Mouse (Mus musculus) forebrain, embryonic 16.5 days (tissue): Measurements from ENCODE around the gene Camta1. TPM values are rescaled to one million over a fixed set of nuclear protein-coding genes. Genes with fewer than 3 reads are reported as not detected.

Experiments used
- ATAC-seq: fragments of 200-750 bp; cut with Nextera tagmentation; 2 replicates; pipeline ENCODE4 v1.8.0; 2017; ENCODE audit warnings: mild to moderate bottlenecking, moderate library complexity
- H3K27ac ChIP-seq: fragments of 300-500 bp; sonication (generic); 2 replicates; pipeline ENCODE4 v1.5.1; 2014; ENCODE audit warnings: low read length, control low read depth
- H3K27me3 ChIP-seq: fragments of 300-500 bp; sonication (generic); replicated peaks from 2 replicates; pipeline ENCODE4 v1.6.1; 2014; ENCODE audit warnings: low read length; ENCODE audit not compliant: control insufficient read depth, insufficient read depth
- H3K36me3 ChIP-seq: fragments of 300-500 bp; sonication (generic); 2 replicates; pipeline ENCODE4 v1.6.1; 2014; ENCODE audit not compliant: control insufficient read depth, insufficient read depth
- H3K4me1 ChIP-seq: fragments of 300-500 bp; sonication (generic); replicated peaks from 2 replicates; pipeline ENCODE4 v1.6.1; 2014; ENCODE audit warnings: low read length; ENCODE audit not compliant: control insufficient read depth, insufficient read depth
- H3K4me2 ChIP-seq: fragments of 300-500 bp; sonication (generic); 2 replicates; pipeline ENCODE4 v1.6.1; 2014; ENCODE audit warnings: mild to moderate bottlenecking, low read length, control low read depth
- H3K4me3 ChIP-seq: fragments of 300-500 bp; sonication (generic); replicated peaks from 2 replicates; pipeline ENCODE4 v1.5.1; 2014; ENCODE audit warnings: mild to moderate bottlenecking, low read length, control low read depth
- H3K9ac ChIP-seq: fragments of 300-500 bp; sonication (generic); replicated peaks from 2 replicates; pipeline ENCODE4 v1.6.1; 2014; ENCODE audit warnings: low read depth, low read length, control low read depth
- H3K9me3 ChIP-seq: fragments of 300-500 bp; sonication (generic); 2 replicates; pipeline ENCODE4 v1.6.1; 2016; ENCODE audit warnings: low read length; ENCODE audit not compliant: control insufficient read depth
- WGBS: fragments of 180-500 bp; shearing (Covaris S2); extraction: QIAGEN DNeasy Blood & Tissue Kit; methylation state at CpG from one replicate; pipeline ENCODE4 v1.1.7; 2014; 5-methylcytosine and 5-hydroxymethylcytosine counted together
- polyA plus RNA-seq: library from polyadenylated mRNA; unstranded; fragments of >200 nt; fragmentation: Nextera tagmentation; extraction: Ambion mirVana; gene quantifications from 2 replicates; pipeline ENCODE4 v1.2.1, GENCODE M21; 2015

Gene Camta1
- polyA plus RNA-seq, 1 experiment from 2014 or later: 123 TPM

- no peak overlapping the region for H3K9ac ChIP-seq
- no peak overlapping the region for H3K4me2 ChIP-seq
- 75% methylated on average over 11 of the region's 11 CpGs for WGBS
- H3K27me3 ChIP-seq: no peaks in the 10 kb centered on the region
- no peaks in the 10 kb centered on the region for H3K9me3 ChIP-seq
- H3K36me3 ChIP-seq: no peaks in the 10 kb centered on the region
- no peak for ATAC-seq
- H3K4me3 ChIP-seq: no peak overlapping the region
- H3K27ac ChIP-seq: no peak overlapping the region
- H3K4me1 ChIP-seq: peaks cover 4% of the 10 kb centered on the region; the same call in 1 of the 2 replicates
Measured at GRCm38 (mm10) chr4:150965555-150965951, 896.1 kb downstream of the Camta1 start.

- WGBS: 13% methylated on average over 25 of the region's 25 CpGs
- no peak for ATAC-seq
Measured at GRCm38 (mm10) chr4:150964635-150965554, 896.8 kb downstream of the Camta1 start.

GRCm38 (mm10) chr4:150963711-150964110 lies 898.0 kb downstream of the Camta1 start:
- no peak overlapping the region for H3K27ac ChIP-seq
- H3K4me1 ChIP-seq: peaks cover 4% of the 10 kb centered on the region; the same call in 1 of the 2 replicates
- ATAC-seq: no peak
- no peak overlapping the region for H3K4me3 ChIP-seq
- WGBS: 60% methylated on average over 2 of the region's 2 CpGs
- H3K9ac ChIP-seq: no peak overlapping the region
- H3K4me2 ChIP-seq: no peak overlapping the region
- no peaks in the 10 kb centered on the region for H3K9me3 ChIP-seq
- no peaks in the 10 kb centered on the region for H3K36me3 ChIP-seq
- no peaks in the 10 kb centered on the region for H3K27me3 ChIP-seq

More at GRCm38 (mm10) chr4:150964635-150965554, 896.8 kb downstream of the Camta1 start:
- H3K4me1 ChIP-seq: peaks cover 4% of the 10 kb centered on the region; the same call in 1 of the 2 replicates
- no peak overlapping the region for H3K9ac ChIP-seq
- H3K9me3 ChIP-seq: no peaks in the 10 kb centered on the region
- H3K27ac ChIP-seq: no peak overlapping the region
- H3K4me2 ChIP-seq: 0 out of 2 replicates have a peak overlapping the region, but pooled peaks have one; percentile 24
- no peaks in the 10 kb centered on the region for H3K36me3 ChIP-seq
- H3K27me3 ChIP-seq: no peaks in the 10 kb centered on the region
- no peak overlapping the region for H3K4me3 ChIP-seq

GRCm38 (mm10) chr4:150962231-150962630 lies 899.4 kb downstream of the Camta1 start:
- no peak overlapping the region for H3K27ac ChIP-seq
- H3K36me3 ChIP-seq: no peaks in the 10 kb centered on the region
- no peak overlapping the region for H3K4me3 ChIP-seq
- H3K4me2 ChIP-seq: no peak overlapping the region
- no peaks in the 10 kb centered on the region for H3K27me3 ChIP-seq
- no peaks in the 10 kb centered on the region for H3K9me3 ChIP-seq
- H3K9ac ChIP-seq: no peak overlapping the region
- peaks cover 4% of the 10 kb centered on the region; the same call in 1 of the 2 replicates for H3K4me1 ChIP-seq
- 53% methylated on average over 6 of the region's 6 CpGs for WGBS
- ATAC-seq: no peak

- no peak overlapping the region for H3K4me3 ChIP-seq
- no peak for ATAC-seq
- H3K4me2 ChIP-seq: no peak overlapping the region
- H3K27me3 ChIP-seq: no peaks in the 10 kb centered on the region
- H3K36me3 ChIP-seq: no peaks in the 10 kb centered on the region
- H3K9me3 ChIP-seq: no peaks in the 10 kb centered on the region
- H3K27ac ChIP-seq: no peak overlapping the region
- WGBS: 80% methylated on average over 7 of the region's 7 CpGs
- H3K4me1 ChIP-seq: peaks cover 5% of the 10 kb centered on the region; the same call in 1 of the 2 replicates
- H3K9ac ChIP-seq: no peak overlapping the region
Measured at GRCm38 (mm10) chr4:150958536-150958935, 903.1 kb downstream of the Camta1 start.

GRCm38 (mm10) chr4:150957106-150957458 lies 904.6 kb downstream of the Camta1 start:
- ATAC-seq: no peak
- H3K4me2 ChIP-seq: no peak overlapping the region
- no peak overlapping the region for H3K9ac ChIP-seq
- no peaks in the 10 kb centered on the region for H3K27me3 ChIP-seq
- no peak overlapping the region for H3K27ac ChIP-seq
- WGBS: 27% methylated on average over 1 of the region's 1 CpGs
- no peaks in the 10 kb centered on the region for H3K36me3 ChIP-seq
- H3K4me1 ChIP-seq: peaks cover 5% of the 10 kb centered on the region; the same call in 1 of the 2 replicates
- H3K4me3 ChIP-seq: no peak overlapping the region
- H3K9me3 ChIP-seq: no peaks in the 10 kb centered on the region

GRCm38 (mm10) chr4:150956369-150957105 lies 905.1 kb downstream of the Camta1 start:
- Histone ChIP-seq H3K27ac (no peak overlapping the region), H3K9me3 (no peaks in the 10 kb centered on the region), H3K27me3 (no peaks in the 10 kb centered on the region), H3K36me3 (no peaks in the 10 kb centered on the region), H3K4me2 (no peak overlapping the region), H3K9ac (no peak overlapping the region), H3K4me3 (no peak overlapping the region), H3K4me1 (peaks cover 5% of the 10 kb centered on the region; the same call in 1 of the 2 replicates)
- ATAC-seq: peak; percentile 57; the same call in 1 of the 2 replicates
- WGBS: 34% methylated on average over 13 of the region's 13 CpGs

GRCm38 (mm10) chr4:150950972-150951371 lies 910.7 kb downstream of the Camta1 start:
- 84% methylated on average over 10 of the region's 10 CpGs for WGBS
- Histone ChIP-seq H3K9me3 (no peaks in the 10 kb centered on the region), H3K36me3 (no peaks in the 10 kb centered on the region), H3K4me2 (no peak overlapping the region), H3K9ac (no peak overlapping the region), H3K27me3 (no peaks in the 10 kb centered on the region), H3K27ac (no peak overlapping the region), H3K4me3 (no peak overlapping the region), H3K4me1 (no peaks in the 10 kb centered on the region)
- ATAC-seq: no peak

- no peak overlapping the region for H3K9ac ChIP-seq
- no peaks in the 10 kb centered on the region for H3K4me1 ChIP-seq
- 94% methylated on average over 7 of the region's 7 CpGs for WGBS
- no peak overlapping the region for H3K27ac ChIP-seq
- H3K36me3 ChIP-seq: no peaks in the 10 kb centered on the region
- no peak overlapping the region for H3K4me2 ChIP-seq
- no peak overlapping the region for H3K4me3 ChIP-seq
- no peak for ATAC-seq
- H3K27me3 ChIP-seq: no peaks in the 10 kb centered on the region
- H3K9me3 ChIP-seq: no peaks in the 10 kb centered on the region
Measured at GRCm38 (mm10) chr4:150944707-150945106, 917.0 kb downstream of the Camta1 start.
